Mouse (Mus musculus) urinary bladder, postnatal 0 days (tissue): ENCODE results near the gene Spata4. TPM values are rescaled to one million over a fixed set of nuclear protein-coding genes. Genes with fewer than 3 reads are reported as not detected.

Experiments used
- polyA plus RNA-seq: library from polyadenylated mRNA; unstranded; fragments of >200 nt; fragmentation: Nextera tagmentation; extraction: Ambion mirVana; gene quantifications from 2 replicates; pipeline ENCODE4 v1.2.1, GENCODE M21; 2015

Gene Spata4
- polyA plus RNA-seq, result not detected in 2 replicates

DNA sequence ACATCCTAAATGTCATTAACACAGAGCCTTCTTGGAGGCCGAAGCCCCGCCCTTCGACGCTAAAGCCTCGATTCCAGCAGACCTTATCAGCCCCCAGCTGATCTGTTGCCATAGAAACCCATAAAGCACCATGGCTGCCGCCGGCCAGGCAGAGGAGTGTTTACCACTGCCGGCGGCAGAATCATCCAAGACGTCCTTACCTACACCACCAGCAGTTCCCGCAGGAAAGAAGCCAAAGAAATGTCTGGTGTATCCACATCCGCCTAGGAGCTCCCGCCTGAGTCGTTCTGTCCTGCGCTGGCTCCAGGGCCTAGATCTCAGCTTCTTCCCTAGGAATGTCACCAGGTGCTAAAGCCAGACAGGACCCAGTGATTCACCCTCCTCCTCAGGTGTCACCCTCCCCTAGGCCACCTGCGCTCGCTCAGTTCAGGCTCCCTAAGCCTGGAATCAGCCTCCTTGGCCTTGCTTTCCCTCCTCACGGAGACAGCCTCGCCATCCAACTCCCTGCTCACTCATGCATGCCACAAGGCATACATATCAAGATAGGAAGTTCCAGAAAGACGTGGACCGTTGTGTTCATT, at the start of gene Spata4:
TSS of gene Spata4 (plus strand) at position 111 of the 581 bp plus-strand sequence.

Other genes with a start within 250 kb of the Spata4 start
- gene Asb5, start 71.2 kb upstream of the Spata4 start, polyA plus RNA-seq, result 1.9 and 2.5 TPM in 2 replicates
- gene Spcs3, start 70.8 kb upstream of the Spata4 start, polyA plus RNA-seq, result 34.2 and 40.6 TPM in 2 replicates